Mouse (Mus musculus) kidney, adult 2 months (tissue): ENCODE measurements around the gene Kbtbd12. TPM values are rescaled to one million over a fixed set of nuclear protein-coding genes. Genes with fewer than 3 reads are reported as not detected.

Experiments
- DNase-seq: peaks from one replicate; pipeline ENCODE4 v3.0.0; 2021
- H3K27ac ChIP-seq: fragments of 200-500 bp; 2 replicates; pipeline ENCODE4 v1.5.1; 2012; ENCODE audit warnings: low read depth, low read length, control low read depth, inconsistent platforms; ENCODE audit not compliant: insufficient read depth
- H3K27me3 ChIP-seq: fragments of 200-500 bp; replicated peaks from 2 replicates; pipeline ENCODE4 v1.6.1; 2012; ENCODE audit warnings: mild to moderate bottlenecking, moderate library complexity, low read length, inconsistent platforms; ENCODE audit not compliant: control insufficient read depth, insufficient read depth
- H3K36me3 ChIP-seq: fragments of 200-500 bp; 2 replicates; pipeline ENCODE4 v1.6.1; 2012; ENCODE audit warnings: mild to moderate bottlenecking, moderate library complexity, low read length, inconsistent platforms; ENCODE audit not compliant: control insufficient read depth, insufficient read depth
- H3K4me1 ChIP-seq: fragments of 200-500 bp; 2 replicates; pipeline ENCODE4 v1.6.1; 2011; ENCODE audit warnings: low read length; ENCODE audit not compliant: control insufficient read depth, insufficient read depth
- H3K4me3 ChIP-seq: fragments of 200-500 bp; 2 replicates; pipeline ENCODE4 v1.5.1; 2011; ENCODE audit warnings: mild to moderate bottlenecking, low read depth, low read length, control low read depth; ENCODE audit not compliant: insufficient read depth
- CTCF ChIP-seq: fragments of 200-500 bp; conservative IDR thresholded peaks from 2 replicates; pipeline ENCODE4 v1.5.1; 2011; ENCODE audit warnings: low read depth, mild to moderate bottlenecking, control low read depth, low read length, moderate library complexity, mixed read lengths; ENCODE audit not compliant: insufficient read depth, insufficient read length
- POLR2A ChIP-seq: fragments of 200-500 bp; IDR thresholded peaks from one replicate; pipeline ENCODE4 v1.6.1; 2011; ENCODE audit warnings: low read depth, low read length, control low read depth
- WGBS: fragments of 180-500 bp; shearing (Covaris S2); methylation state at CpG from one replicate; pipeline ENCODE4 v1.1.7; 2018; 5-methylcytosine and 5-hydroxymethylcytosine counted together
- polyA plus RNA-seq: library from polyadenylated mRNA; depleted of rRNA; stranded (reverse); fragments of >200 nt; gene quantifications from 2 replicates; pipeline ENCODE4 v1.2.3, GENCODE M21; 2012; rRNA removed

Kbtbd12 gene
- polyA plus RNA-seq = 0.44 TPM in 1 of 2 replicates, not detected in the other

DNA sequence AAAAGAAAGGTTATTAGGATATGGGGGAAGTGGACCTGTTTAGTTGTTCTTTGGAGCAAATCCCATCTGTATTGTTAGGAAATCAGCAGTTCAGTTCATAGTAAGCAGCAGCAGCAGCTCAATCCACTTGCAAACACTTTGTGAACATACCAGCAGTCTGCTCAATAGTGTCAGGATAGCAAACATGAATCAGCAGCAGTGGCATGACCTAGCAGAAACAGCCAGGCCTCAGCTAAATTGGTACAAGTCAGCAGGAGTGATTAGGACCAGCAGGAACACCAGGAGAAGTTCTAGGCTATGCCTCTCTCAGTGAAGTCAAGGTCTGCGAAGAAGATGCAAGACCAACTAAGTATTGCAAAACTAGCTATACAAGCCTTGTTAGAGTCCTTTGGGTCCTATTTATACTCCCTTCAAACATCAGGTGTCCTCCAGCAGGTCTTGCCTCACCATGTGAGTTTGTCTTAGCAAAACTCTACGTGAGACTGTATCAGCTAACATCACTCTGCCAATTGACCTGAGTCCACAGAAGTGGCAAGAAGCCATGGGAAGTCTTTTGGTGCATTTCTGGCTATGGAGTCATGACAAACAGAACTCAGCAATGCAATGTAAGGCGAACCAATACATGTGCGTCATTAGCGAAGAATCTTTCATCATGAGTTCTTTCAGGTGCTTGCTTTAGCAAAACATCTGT, at the start of gene Kbtbd12:
Gene Kbtbd12 (minus strand): TSS at position 340 of the 691 bp plus-strand sequence.
- no peak for TF ChIP-seq POLR2A
- no peak for TF ChIP-seq CTCF
- Histone ChIP-seq H3K4me1 (no peaks in the 10 kb centered on the region), H3K36me3 (no peaks in the 10 kb centered on the region), H3K27me3 (no peaks in the 10 kb centered on the region), H3K4me3 (no peak within 1 kb of the TSS), H3K27ac (no peak within 1 kb of the TSS)
- 99% methylated on average over 5 of the region's 5 CpGs for WGBS
- DNase-seq = no peak

DNA sequence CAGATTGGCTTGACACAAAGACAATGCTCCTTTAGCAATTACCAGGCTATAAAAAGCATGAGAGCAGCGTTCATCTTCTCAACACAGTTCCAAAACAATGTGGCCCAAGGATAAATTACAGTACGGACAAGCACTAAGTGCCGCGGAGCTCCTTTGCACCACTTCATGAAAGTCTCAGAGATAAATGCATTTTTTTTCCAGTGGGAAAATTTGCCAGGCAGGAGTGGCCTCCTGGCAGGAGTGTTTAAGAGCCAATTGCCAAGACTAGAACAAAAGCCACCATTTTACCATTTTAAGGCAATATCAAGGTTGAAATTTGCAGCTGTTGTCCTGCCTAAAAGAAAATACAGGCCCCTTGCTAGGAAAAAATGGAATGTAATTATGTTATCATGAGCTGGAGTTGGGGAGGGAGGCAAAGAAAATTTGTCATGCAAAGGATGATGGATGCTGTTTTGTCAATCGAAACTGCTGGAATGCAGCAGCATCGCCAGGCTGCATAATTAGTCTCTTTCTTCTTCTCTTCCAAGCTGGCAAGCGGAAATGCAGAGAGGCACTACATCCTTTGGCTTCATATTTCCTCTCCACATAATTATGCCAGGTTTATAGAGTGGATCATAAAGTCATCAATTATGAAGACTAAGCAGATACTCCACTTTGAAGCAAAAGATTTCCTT, 45.8 kb upstream of the Kbtbd12 start:
- no peak overlapping the region for H3K27ac ChIP-seq
- no peaks in the 10 kb centered on the region for H3K27me3 ChIP-seq
- H3K4me3 ChIP-seq = no peak overlapping the region
- no peaks in the 10 kb centered on the region for H3K36me3 ChIP-seq
- 62% methylated on average over 7 of the region's 7 CpGs for WGBS
- DNase-seq = no peak
- peaks cover 3% of the 10 kb centered on the region; the same call in 1 of the 2 replicates for H3K4me1 ChIP-seq
- TF ChIP-seq POLR2A (no peak), CTCF (no peak)

DNA sequence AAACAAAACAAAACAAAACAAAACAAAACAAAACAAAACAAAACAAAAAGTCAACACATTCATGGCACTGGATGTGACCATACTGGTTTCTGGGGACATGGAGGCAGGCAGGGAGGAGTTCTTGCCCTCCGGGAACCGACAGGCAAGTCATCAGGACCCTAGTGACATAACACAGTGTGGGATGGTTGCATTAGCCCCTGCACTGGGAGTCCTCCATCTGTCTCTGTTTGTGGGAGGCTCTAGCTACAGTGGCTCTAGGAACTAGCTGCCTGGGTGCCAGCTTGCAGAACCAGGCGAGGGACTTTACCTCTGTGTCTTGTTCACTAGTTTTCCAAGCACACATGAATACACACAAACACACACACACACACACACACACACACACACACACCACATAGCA, 43.3 kb upstream of the Kbtbd12 start:
- WGBS = 89% methylated on average over 3 of the region's 3 CpGs
- Histone ChIP-seq H3K27me3 (no peaks in the 10 kb centered on the region), H3K4me3 (no peak overlapping the region), H3K27ac (no peak overlapping the region), H3K4me1 (peaks cover 11% of the 10 kb centered on the region; the same call in 1 of the 2 replicates), H3K36me3 (no peaks in the 10 kb centered on the region)
- no peak for DNase-seq
- no peak for TF ChIP-seq CTCF
- TF ChIP-seq POLR2A = no peak

DNA sequence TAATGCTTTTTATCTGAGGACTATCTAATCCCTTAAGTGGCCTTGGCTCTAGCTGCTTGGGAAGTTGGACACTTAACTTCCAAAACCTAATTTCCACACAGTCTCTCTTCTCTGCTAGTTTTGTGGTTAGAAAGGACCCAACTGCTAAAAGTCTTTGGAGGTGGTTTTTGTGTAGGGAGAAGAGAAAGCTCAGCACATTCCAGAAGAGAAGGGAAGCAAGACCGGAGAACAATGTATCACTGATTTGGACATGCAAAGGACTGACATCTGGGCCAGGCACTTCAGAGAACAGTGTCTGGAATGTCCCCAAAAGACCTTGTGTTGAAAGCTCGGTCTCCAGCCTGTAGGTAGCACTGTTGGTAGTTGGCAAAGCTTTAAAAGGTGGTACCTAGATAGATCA, 40.0 kb upstream of the Kbtbd12 start:
- TF ChIP-seq POLR2A (no peak), CTCF (no peak)
- no peak overlapping the region for H3K4me3 ChIP-seq
- no peaks in the 10 kb centered on the region for H3K36me3 ChIP-seq
- peak; percentile 60 for DNase-seq
- WGBS = 40% methylated on average over 2 of the region's 2 CpGs
- H3K27me3 ChIP-seq = no peaks in the 10 kb centered on the region
- H3K4me1 ChIP-seq = peaks cover 11% of the 10 kb centered on the region; the same call in 1 of the 2 replicates
- H3K27ac ChIP-seq = 0 out of 2 replicates have a peak overlapping the region, but pooled peaks have one; percentile 18

DNA sequence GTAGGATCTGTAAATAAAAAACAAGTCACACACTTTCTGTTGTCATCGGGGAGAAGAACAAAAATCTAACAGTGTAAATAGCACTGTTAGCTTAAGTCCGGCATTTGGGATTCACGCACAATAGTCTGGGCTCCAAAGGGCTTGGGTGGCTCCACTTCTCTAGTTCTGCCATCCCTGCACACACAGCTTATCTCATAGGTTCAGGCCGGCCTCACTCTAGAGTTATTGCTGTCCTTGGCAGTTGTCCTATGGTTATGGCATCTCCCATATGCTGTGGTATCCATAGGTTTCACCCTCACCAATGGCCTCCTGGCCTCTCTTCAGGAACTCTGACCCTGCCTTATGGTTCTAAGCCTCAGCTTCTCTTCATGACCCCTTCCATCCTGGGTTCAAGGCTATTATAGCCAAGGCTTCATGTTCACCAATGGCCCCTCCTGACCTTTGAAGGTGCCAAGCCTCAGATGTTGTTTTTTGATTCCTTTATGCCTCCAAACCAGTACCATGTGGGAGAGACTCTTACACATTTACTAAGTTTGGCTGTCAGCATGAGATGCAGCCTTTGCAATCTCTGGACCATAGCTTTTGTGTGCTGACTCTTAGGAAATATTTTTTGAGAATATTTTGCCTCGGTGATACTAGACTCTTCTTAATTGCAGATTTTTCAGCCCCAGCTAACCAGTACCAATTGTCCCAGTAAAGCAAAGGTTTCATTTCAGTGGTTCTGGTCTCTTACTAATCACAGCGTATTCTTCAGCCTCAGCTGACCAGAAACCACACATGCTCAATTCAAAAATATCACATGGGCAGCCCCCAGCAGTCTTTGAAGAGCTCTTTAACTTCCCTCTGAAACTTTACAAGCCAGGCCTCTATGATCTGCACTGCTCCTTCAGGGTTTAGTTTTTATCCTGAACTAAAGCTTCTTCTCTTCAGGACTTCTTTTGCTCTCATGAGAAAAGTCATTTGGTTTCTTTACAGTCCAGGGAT, 39.3 kb upstream of the Kbtbd12 start:
- Histone ChIP-seq H3K27ac (peak overlapping the region; percentile 66; the same call in 1 of the 2 replicates), H3K27me3 (no peaks in the 10 kb centered on the region), H3K36me3 (no peaks in the 10 kb centered on the region), H3K4me3 (no peak overlapping the region), H3K4me1 (peaks cover 11% of the 10 kb centered on the region; the same call in 1 of the 2 replicates)
- TF ChIP-seq CTCF (no peak), POLR2A (no peak)
- DNase-seq = peak; percentile 36
- WGBS = 82% methylated on average over 6 of the region's 6 CpGs

DNA sequence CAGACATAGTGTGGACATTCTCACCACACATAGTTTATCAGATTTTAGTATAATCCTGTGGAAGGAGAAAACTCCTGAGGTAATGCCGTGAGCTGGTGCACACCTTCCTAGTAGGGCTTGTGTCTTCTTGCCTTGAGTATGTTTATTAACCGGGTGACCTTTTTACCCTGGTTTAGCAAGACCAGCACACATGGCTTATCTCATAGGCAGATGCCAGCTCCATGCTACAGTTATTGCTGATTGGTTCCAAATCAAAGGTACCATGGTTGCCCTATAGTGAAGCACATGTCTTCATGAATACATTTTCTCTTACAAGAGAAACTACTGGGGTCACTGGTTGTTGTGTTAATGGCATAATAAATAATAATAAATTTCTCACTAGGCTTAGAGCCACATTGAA, 38.1 kb upstream of the Kbtbd12 start:
- H3K4me3 ChIP-seq = no peak overlapping the region
- no peak for DNase-seq
- TF ChIP-seq POLR2A (no peak), CTCF (no peak)
- 87% methylated on average over 2 of the region's 2 CpGs for WGBS
- H3K4me1 ChIP-seq = peaks cover 11% of the 10 kb centered on the region; the same call in 1 of the 2 replicates
- H3K27ac ChIP-seq = no peak overlapping the region
- H3K36me3 ChIP-seq = no peaks in the 10 kb centered on the region
- no peaks in the 10 kb centered on the region for H3K27me3 ChIP-seq
